Mouse (Mus musculus) midbrain, embryonic 15.5 days (tissue): ENCODE results near the gene Rplp2. TPM values are rescaled to one million over a fixed set of nuclear protein-coding genes. Genes with fewer than 3 reads are reported as not detected.

ENCODE experiments used
- ATAC-seq: fragments of 200-750 bp; cut with Nextera tagmentation; replicated peaks from 2 replicates; pipeline ENCODE4 v1.8.0; 2017; ENCODE audit warnings: moderate TSS enrichment
- H3K27ac ChIP-seq: fragments of 300-500 bp; sonication (generic); 2 replicates; pipeline ENCODE4 v1.5.1; 2015; ENCODE audit warnings: mild to moderate bottlenecking, inconsistent platforms
- H3K27me3 ChIP-seq: fragments of 300-500 bp; sonication (generic); replicated peaks from 2 replicates; pipeline ENCODE4 v1.6.1; 2015; ENCODE audit warnings: inconsistent platforms
- H3K36me3 ChIP-seq: fragments of 300-500 bp; sonication (generic); replicated peaks from 2 replicates; pipeline ENCODE4 v1.6.1; 2015; ENCODE audit warnings: inconsistent platforms
- H3K4me1 ChIP-seq: fragments of 300-500 bp; sonication (generic); 2 replicates; pipeline ENCODE4 v1.6.1; 2015; ENCODE audit warnings: inconsistent platforms
- H3K4me2 ChIP-seq: fragments of 300-500 bp; sonication (generic); 2 replicates; pipeline ENCODE4 v1.6.1; 2015; ENCODE audit warnings: inconsistent platforms, mild to moderate bottlenecking, moderate library complexity
- H3K4me3 ChIP-seq: fragments of 300-500 bp; sonication (generic); 2 replicates; pipeline ENCODE4 v1.5.1; 2015; ENCODE audit warnings: mild to moderate bottlenecking, inconsistent platforms
- H3K9ac ChIP-seq: fragments of 300-500 bp; sonication (generic); 2 replicates; pipeline ENCODE4 v1.6.1; 2015; ENCODE audit warnings: mild to moderate bottlenecking, inconsistent platforms
- H3K9me3 ChIP-seq: fragments of 300-500 bp; sonication (generic); 2 replicates; pipeline ENCODE4 v1.6.1; 2016; ENCODE audit warnings: inconsistent platforms
- WGBS: fragments of 180-500 bp; shearing (Covaris S2); methylation state at CpG from one replicate; pipeline ENCODE4 v1.1.7; 2015; ENCODE audit warnings: mixed read lengths; 5-methylcytosine and 5-hydroxymethylcytosine counted together
- polyA plus RNA-seq: library from polyadenylated mRNA; unstranded; fragments of >200 nt; fragmentation: Nextera tagmentation; extraction: Ambion mirVana; gene quantifications from 2 replicates; pipeline ENCODE4 v1.2.1, GENCODE M21; 2015

Gene Rplp2
- polyA plus RNA-seq, 1 experiment from 2014 or later = 636 TPM

- ATAC-seq = no peak
- Histone ChIP-seq H3K4me2 (no peak overlapping the region), H3K27ac (no peak overlapping the region), H3K4me3 (no peak overlapping the region), H3K36me3 (no peaks in the 10 kb centered on the region), H3K9me3 (no peaks in the 10 kb centered on the region), H3K27me3 (no peaks in the 10 kb centered on the region; the same call in 1 of the 2 replicates), H3K9ac (no peak overlapping the region), H3K4me1 (peaks cover 41% of the 10 kb centered on the region)
- WGBS = 74% methylated on average over 5 of the region's 5 CpGs
Observed at GRCm38 (mm10) chr7:141484186-141485120, 37.3 kb downstream of the Rplp2 start.

GRCm38 (mm10) chr7:141485186-141485585 is 38.0 kb downstream of the Rplp2 start:
- Histone ChIP-seq H3K9me3 (no peaks in the 10 kb centered on the region), H3K9ac (no peak overlapping the region), H3K27me3 (no peaks in the 10 kb centered on the region; the same call in 1 of the 2 replicates), H3K36me3 (no peaks in the 10 kb centered on the region), H3K27ac (no peak overlapping the region), H3K4me1 (peaks cover 41% of the 10 kb centered on the region), H3K4me3 (no peak overlapping the region), H3K4me2 (no peak overlapping the region)
- ATAC-seq = no peak
- WGBS = 62% methylated on average over 2 of the region's 2 CpGs

- Histone ChIP-seq H3K9ac (no peak overlapping the region), H3K4me3 (no peak overlapping the region), H3K27ac (no peak overlapping the region), H3K36me3 (no peaks in the 10 kb centered on the region), H3K4me2 (no peak overlapping the region), H3K4me1 (peaks cover 39% of the 10 kb centered on the region), H3K27me3 (no peaks in the 10 kb centered on the region; the same call in 1 of the 2 replicates), H3K9me3 (no peaks in the 10 kb centered on the region)
- no peak for ATAC-seq
- WGBS = 84% methylated on average over 2 of the region's 2 CpGs
Observed at GRCm38 (mm10) chr7:141485606-141486005, 38.4 kb downstream of the Rplp2 start.

- WGBS = 86% methylated on average over 1 of the region's 1 CpGs
Observed at GRCm38 (mm10) chr7:141486239-141486638, 39.1 kb downstream of the Rplp2 start.

GRCm38 (mm10) chr7:141487141-141487540 is 40.0 kb downstream of the Rplp2 start:
- Histone ChIP-seq H3K27me3 (no peaks in the 10 kb centered on the region; the same call in 1 of the 2 replicates), H3K4me3 (no peak overlapping the region), H3K36me3 (no peaks in the 10 kb centered on the region), H3K4me2 (no peak overlapping the region), H3K27ac (no peak overlapping the region), H3K4me1 (peaks cover 27% of the 10 kb centered on the region), H3K9me3 (no peaks in the 10 kb centered on the region), H3K9ac (no peak overlapping the region)
- WGBS = 81% methylated on average over 7 of the region's 7 CpGs
- ATAC-seq = no peak

More at GRCm38 (mm10) chr7:141486239-141486638, 39.1 kb downstream of the Rplp2 start:
- ATAC-seq = no peak
- H3K4me1 ChIP-seq = peaks cover 33% of the 10 kb centered on the region
- no peak overlapping the region for H3K4me3 ChIP-seq
- H3K27me3 ChIP-seq = no peaks in the 10 kb centered on the region; the same call in 1 of the 2 replicates
- no peaks in the 10 kb centered on the region for H3K9me3 ChIP-seq
- no peaks in the 10 kb centered on the region for H3K36me3 ChIP-seq
- no peak overlapping the region for H3K27ac ChIP-seq
- no peak overlapping the region for H3K9ac ChIP-seq
- no peak overlapping the region for H3K4me2 ChIP-seq

- no peak overlapping the region for H3K4me2 ChIP-seq
- no peak overlapping the region for H3K4me3 ChIP-seq
- WGBS = 85% methylated on average over 2 of the region's 2 CpGs
- ATAC-seq = no peak
- H3K9me3 ChIP-seq = no peaks in the 10 kb centered on the region
- no peak overlapping the region for H3K9ac ChIP-seq
- H3K27me3 ChIP-seq = no peaks in the 10 kb centered on the region
- peaks cover 5% of the 10 kb centered on the region for H3K36me3 ChIP-seq
- H3K27ac ChIP-seq = no peak overlapping the region
- no peaks in the 10 kb centered on the region for H3K4me1 ChIP-seq
Observed at GRCm38 (mm10) chr7:141491151-141491550, 44.0 kb downstream of the Rplp2 start.

- Histone ChIP-seq H3K4me2 (no peak overlapping the region), H3K27ac (no peak overlapping the region), H3K9ac (no peak overlapping the region), H3K4me1 (no peaks in the 10 kb centered on the region), H3K9me3 (no peaks in the 10 kb centered on the region), H3K36me3 (peaks cover 5% of the 10 kb centered on the region), H3K27me3 (no peaks in the 10 kb centered on the region), H3K4me3 (no peak overlapping the region)
- 92% methylated on average over 5 of the region's 5 CpGs for WGBS
- no peak for ATAC-seq
Observed at GRCm38 (mm10) chr7:141492738-141493137, 45.6 kb downstream of the Rplp2 start.

GRCm38 (mm10) chr7:141493729-141494128 is 46.6 kb downstream of the Rplp2 start:
- H3K27ac ChIP-seq = no peak overlapping the region
- H3K9me3 ChIP-seq = no peaks in the 10 kb centered on the region
- WGBS = 84% methylated on average over 1 of the region's 1 CpGs
- ATAC-seq = no peak
- no peak overlapping the region for H3K4me3 ChIP-seq
- no peaks in the 10 kb centered on the region for H3K4me1 ChIP-seq
- no peak overlapping the region for H3K4me2 ChIP-seq
- H3K9ac ChIP-seq = no peak overlapping the region
- peaks cover 7% of the 10 kb centered on the region for H3K36me3 ChIP-seq
- no peaks in the 10 kb centered on the region for H3K27me3 ChIP-seq

- H3K4me2 ChIP-seq = no peak overlapping the region
- H3K4me1 ChIP-seq = no peaks in the 10 kb centered on the region
- ATAC-seq = no peak
- no peaks in the 10 kb centered on the region for H3K27me3 ChIP-seq
- H3K36me3 ChIP-seq = peaks cover 9% of the 10 kb centered on the region
- WGBS = 81% methylated on average over 2 of the region's 2 CpGs
- H3K9me3 ChIP-seq = no peaks in the 10 kb centered on the region
- no peak overlapping the region for H3K27ac ChIP-seq
- no peak overlapping the region for H3K4me3 ChIP-seq
- no peak overlapping the region for H3K9ac ChIP-seq
Observed at GRCm38 (mm10) chr7:141495379-141495778, 48.2 kb downstream of the Rplp2 start.

GRCm38 (mm10) chr7:141495940-141496339 is 48.8 kb downstream of the Rplp2 start:
- Histone ChIP-seq H3K36me3 (peaks cover 9% of the 10 kb centered on the region), H3K27me3 (no peaks in the 10 kb centered on the region), H3K27ac (no peak overlapping the region), H3K4me3 (no peak overlapping the region), H3K9ac (no peak overlapping the region), H3K9me3 (no peaks in the 10 kb centered on the region), H3K4me2 (no peak overlapping the region), H3K4me1 (no peaks in the 10 kb centered on the region)
- WGBS = 92% methylated on average over 4 of the region's 4 CpGs
- ATAC-seq = no peak

GRCm38 (mm10) chr7:141497600-141497999 is 50.4 kb downstream of the Rplp2 start:
- no peak overlapping the region for H3K9ac ChIP-seq
- H3K27me3 ChIP-seq = no peaks in the 10 kb centered on the region
- H3K9me3 ChIP-seq = no peaks in the 10 kb centered on the region
- no peak overlapping the region for H3K4me2 ChIP-seq
- WGBS = 96% methylated on average over 3 of the region's 3 CpGs
- no peaks in the 10 kb centered on the region for H3K4me1 ChIP-seq
- peaks cover 9% of the 10 kb centered on the region for H3K36me3 ChIP-seq
- no peak overlapping the region for H3K4me3 ChIP-seq
- H3K27ac ChIP-seq = no peak overlapping the region
- ATAC-seq = no peak
